ENCODE assay signal across 10 mouse cellular contexts in genomic region chr1:34988225-34988624, GRCm38 (mm10).
DNase-seq lines count a peak whose midpoint lies in the region; ATAC-seq and TF ChIP-seq lines count a peak whose summit lies in the region.
"Had no signal": no experiment of that assay in that cellular context is flagged by ENCODE, and none has a peak within 500 bp of the region (broad histone marks: within the 10 kb centered on the region; RNA-seq: fewer than 3 reads in every experiment).

No protein-coding gene starts in this region.

- no peaks in the 10 kb centered on the region for H3K27me3 ChIP-seq in intestine, postnatal 0 days (replicated peaks; ENCODE audit: control insufficient read depth, insufficient read depth, low read length)
- H3K27me3 ChIP-seq in intestine, embryonic 15.5 days (replicated peaks): no peaks in the 10 kb centered on the region
- no peaks in the 10 kb centered on the region for H3K27me3 ChIP-seq in forebrain, postnatal 0 days (ENCODE audit: insufficient read depth, low read length)
- H3K27me3 ChIP-seq in stomach, postnatal 0 days (ENCODE audit: control insufficient read depth, insufficient read depth, low read length): no peaks in the 10 kb centered on the region

- TF ChIP-seq EP300 in stomach, postnatal 0 days (optimal IDR thresholded peaks at IDR 0.05): no peak

- no peaks in the 10 kb centered on the region for H3K9me3 ChIP-seq in intestine, postnatal 0 days (ENCODE audit: control insufficient read depth)
- no peaks in the 10 kb centered on the region for H3K9me3 ChIP-seq in intestine, embryonic 15.5 days
- no peaks in the 10 kb centered on the region for H3K9me3 ChIP-seq in forebrain, postnatal 0 days (ENCODE audit: low read length)
- no peaks in the 10 kb centered on the region for H3K9me3 ChIP-seq in stomach, postnatal 0 days (ENCODE audit: control insufficient read depth, low read length)

- no peak overlapping the region for H3K4me2 ChIP-seq in intestine, postnatal 0 days (replicated peaks; ENCODE audit: low read depth)
- H3K4me2 ChIP-seq in intestine, embryonic 15.5 days (replicated peaks): no peak overlapping the region
- H3K4me2 ChIP-seq in forebrain, postnatal 0 days (ENCODE audit: low read depth): no peak overlapping the region
- H3K4me2 ChIP-seq in stomach, postnatal 0 days (replicated peaks; ENCODE audit: low read depth): no peak overlapping the region

- no peaks in the 10 kb centered on the region for H3K36me3 ChIP-seq in intestine, postnatal 0 days (ENCODE audit: control insufficient read depth, insufficient read depth)
- H3K36me3 ChIP-seq in intestine, embryonic 15.5 days: no peaks in the 10 kb centered on the region
- H3K36me3 ChIP-seq in forebrain, postnatal 0 days (ENCODE audit: insufficient read depth): no peaks in the 10 kb centered on the region
- no peaks in the 10 kb centered on the region for H3K36me3 ChIP-seq in stomach, postnatal 0 days (ENCODE audit: control insufficient read depth, insufficient read depth, low read length)

- ATAC-seq in intestine, postnatal 0 days: no peak
- ATAC-seq in intestine, embryonic 15.5 days: no peak
- ATAC-seq in forebrain, postnatal 0 days: peak; percentile 70
- ATAC-seq in stomach, postnatal 0 days (ENCODE audit: low FRiP score, low TSS enrichment): no peak

- H3K4me3 ChIP-seq in intestine, postnatal 0 days (ENCODE audit: low read depth, low read length): no peak overlapping the region
- H3K4me3 ChIP-seq in intestine, embryonic 15.5 days (replicated peaks): no peak overlapping the region
- no peak overlapping the region for H3K4me3 ChIP-seq in forebrain, postnatal 0 days (ENCODE audit: low read depth, low read length)
- H3K4me3 ChIP-seq in stomach, postnatal 0 days (ENCODE audit: low read depth, low read length): no peak overlapping the region
- H3K4me3 ChIP-seq: myocyte had no signal

- peak; percentile 51 for DNase-seq in right cerebral cortex, postnatal 4 days
- no peak for DNase-seq in right cerebral cortex, adult 2 months (ENCODE audit: low spot score in 2 of 2)
- peak; percentile 54 for DNase-seq in forebrain, postnatal 0 days
- no peak for DNase-seq in stomach, postnatal 0 days (ENCODE audit: low spot score)
- DNase-seq in spleen, adult 18-20 months: no peak
- no peak for DNase-seq in ovary, postnatal 14 days (ENCODE audit: low spot score)
- DNase-seq: cerebellum, adult 11 months had no signal

- H3K9ac ChIP-seq in intestine, postnatal 0 days (ENCODE audit: low read depth, low read length): no peak overlapping the region
- H3K9ac ChIP-seq in intestine, embryonic 15.5 days: no peak overlapping the region
- H3K9ac ChIP-seq in forebrain, postnatal 0 days: no peak overlapping the region
- no peak overlapping the region for H3K9ac ChIP-seq in stomach, postnatal 0 days (ENCODE audit: low read length)

- TF ChIP-seq CTCF in intestine, postnatal 0 days (IDR thresholded peaks at IDR 0.05; ENCODE audit: low read depth): peak; percentile 20; the same call in 1 of the 2 replicates
- peak; percentile 53 for TF ChIP-seq CTCF in forebrain, postnatal 0 days (IDR thresholded peaks at IDR 0.05; ENCODE audit: low read depth)
- peak; percentile 16; the same call in 1 of the 2 replicates for TF ChIP-seq CTCF in stomach, postnatal 0 days (IDR thresholded peaks at IDR 0.05; ENCODE audit: low read depth)

- no peak overlapping the region for H3K27ac ChIP-seq in intestine, postnatal 0 days (ENCODE audit: low read depth, low read length)
- no peak overlapping the region for H3K27ac ChIP-seq in intestine, embryonic 15.5 days
- no peak overlapping the region for H3K27ac ChIP-seq in forebrain, postnatal 0 days (ENCODE audit: low read depth, low read length)
- H3K27ac ChIP-seq in stomach, postnatal 0 days (replicated peaks): no peak overlapping the region

- H3K4me1 ChIP-seq in intestine, postnatal 0 days (replicated peaks; ENCODE audit: control insufficient read depth, insufficient read depth, low read length): no peaks in the 10 kb centered on the region
- H3K4me1 ChIP-seq in intestine, embryonic 15.5 days (replicated peaks): no peaks in the 10 kb centered on the region
- no peaks in the 10 kb centered on the region for H3K4me1 ChIP-seq in forebrain, postnatal 0 days (ENCODE audit: insufficient read depth)
- H3K4me1 ChIP-seq in stomach, postnatal 0 days (replicated peaks; ENCODE audit: control insufficient read depth, insufficient read depth): no peaks in the 10 kb centered on the region

- WGBS in intestine, postnatal 0 days: 75% methylated on average over 7 of the region's 7 CpGs
- WGBS in intestine, embryonic 15.5 days: 76% methylated on average over 7 of the region's 7 CpGs
- 63% methylated on average over 7 of the region's 7 CpGs for WGBS in forebrain, postnatal 0 days
- WGBS in stomach, postnatal 0 days: 72% methylated on average over 7 of the region's 7 CpGs

Comparison
In these comparisons a context has a peak if more than half of its experiments do, and no peak if none do; other contexts are left out.
1. DNase-seq: peak in right cerebral cortex, postnatal 4 days (single experiment) and forebrain, postnatal 0 days (single experiment); none in right cerebral cortex, adult 2 months (0 of 2), stomach, postnatal 0 days (single experiment), spleen, adult 18-20 months (0 of 2) and ovary, postnatal 14 days (single experiment).
2. Peak in every context shown above with its lines, with median percentiles within 50 percentile points of each other: CTCF ChIP-seq.